Comparison of ENCODE assay signal across 34 mouse cellular contexts in the genomic region with DNA sequence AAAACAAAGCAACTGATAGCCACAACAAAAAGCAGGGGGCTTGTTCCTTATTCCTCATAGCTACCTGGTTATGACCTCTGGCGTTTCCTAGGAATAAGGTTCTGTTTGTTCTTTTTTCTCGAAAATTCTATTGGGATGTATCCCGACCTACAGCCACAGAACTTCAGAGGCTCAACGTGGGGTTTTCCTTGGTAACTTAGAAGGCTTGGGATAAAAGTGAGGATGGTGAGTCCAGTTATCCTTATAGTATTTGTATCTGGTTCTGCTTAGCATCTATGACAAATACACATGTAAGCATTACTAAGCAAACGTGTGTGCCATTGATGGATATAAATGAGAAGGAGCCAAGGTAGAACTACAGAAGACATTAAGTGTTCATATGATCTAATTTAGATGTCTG. TPM values are rescaled to one million over a fixed set of nuclear protein-coding genes. Genes with fewer than 3 reads are reported as not detected.
"Had no signal": no experiment of that assay in that cellular context is flagged by ENCODE, and none has a peak within 500 bp of the region (broad histone marks: within the 10 kb centered on the region; RNA-seq: fewer than 3 reads in every experiment).

A gene (minus strand): TSS at position 101 of the 400 bp plus-strand sequence.

- H3K36me3 ChIP-seq: limb, embryonic 10.5 days; limb, embryonic 12.5 days; limb, embryonic 13.5 days; limb, embryonic 15.5 days; liver, embryonic 12.5 days; liver, embryonic 13.5 days; liver, embryonic 15.5 days; lung, embryonic 15.5 days; midbrain, embryonic 10.5 days; midbrain, embryonic 12.5 days; midbrain, embryonic 13.5 days; midbrain, embryonic 15.5 days had no signal

- H3K4me1 ChIP-seq: limb, embryonic 15.5 days; midbrain, embryonic 15.5 days had no signal

- ATAC-seq: liver, embryonic 12.5 days; liver, postnatal 0 days; lung, postnatal 0 days; midbrain, embryonic 13.5 days; midbrain, embryonic 15.5 days; midbrain, embryonic 16.5 days had no signal

- H3K27me3 ChIP-seq: limb, embryonic 12.5 days; limb, embryonic 13.5 days; limb, embryonic 15.5 days; liver, embryonic 12.5 days; liver, embryonic 13.5 days; liver, embryonic 15.5 days; lung, embryonic 15.5 days; midbrain, embryonic 13.5 days; midbrain, embryonic 15.5 days had no signal

- H3K4me3 ChIP-seq: left cerebral cortex, adult 2 months; limb, embryonic 10.5 days; limb, embryonic 12.5 days; limb, embryonic 13.5 days; limb, embryonic 15.5 days; liver, embryonic 12.5 days; liver, embryonic 13.5 days; liver, embryonic 15.5 days; lung, embryonic 15.5 days; megakaryocyte, embryonic 14.5 days; midbrain, embryonic 10.5 days; midbrain, embryonic 12.5 days; midbrain, embryonic 13.5 days; midbrain, embryonic 15.5 days; myocyte had no signal

- H3K27ac ChIP-seq: left cerebral cortex, adult 2 months; limb, embryonic 10.5 days; limb, embryonic 12.5 days; limb, embryonic 13.5 days; limb, embryonic 15.5 days; liver, embryonic 12.5 days; liver, embryonic 13.5 days; liver, embryonic 14.5 days; liver, embryonic 15.5 days; lung, embryonic 15.5 days; macrophage; midbrain, embryonic 10.5 days; midbrain, embryonic 12.5 days; midbrain, embryonic 13.5 days; midbrain, embryonic 15.5 days had no signal

- H3K4me2 ChIP-seq: limb, embryonic 12.5 days; limb, embryonic 13.5 days; limb, embryonic 15.5 days; liver, embryonic 11.5 days; liver, embryonic 12.5 days; liver, embryonic 13.5 days; liver, embryonic 15.5 days; lung, embryonic 14.5 days; lung, embryonic 15.5 days; midbrain, embryonic 11.5 days; midbrain, embryonic 12.5 days; midbrain, embryonic 13.5 days; midbrain, embryonic 15.5 days had no signal

- H3K9ac ChIP-seq: limb, embryonic 12.5 days; limb, embryonic 13.5 days; limb, embryonic 15.5 days; liver, embryonic 12.5 days; liver, embryonic 13.5 days; liver, embryonic 14.5 days; liver, embryonic 15.5 days; liver, postnatal 0 days; lung, embryonic 14.5 days; lung, embryonic 15.5 days; midbrain, embryonic 12.5 days; midbrain, embryonic 13.5 days; midbrain, embryonic 15.5 days had no signal

- DNase-seq: left cerebral cortex, postnatal 4 days; liver; liver, embryonic 13.5 days; liver, postnatal 0 days; lung, adult 18-20 months; lung, adult 2 months; lung, embryonic 14.5 days; lung, postnatal 10 days; lung, postnatal 14 days; lung, postnatal 36 days; lung, postnatal 4 days; midbrain, embryonic 14.5 days had no signal

- H3K9me3 ChIP-seq: limb, embryonic 10.5 days; limb, embryonic 12.5 days; limb, embryonic 13.5 days; limb, embryonic 15.5 days; liver, embryonic 12.5 days; liver, embryonic 13.5 days; liver, embryonic 15.5 days; lung, embryonic 15.5 days; megakaryocyte, embryonic 14.5 days; midbrain, embryonic 10.5 days; midbrain, embryonic 12.5 days; midbrain, embryonic 13.5 days; midbrain, embryonic 15.5 days had no signal

RNA-seq across cellular contexts. Expression of the gene that starts here (rescaled TPM):
- polyA plus RNA-seq: liver, adult 2 months; liver, embryonic 11.5 days; liver, embryonic 12.5 days; liver, embryonic 13.5 days; liver, embryonic 14.5 days; liver, embryonic 15.5 days; liver, embryonic 16.5 days; liver, postnatal 0 days; lung, adult 2 months; macrophage; midbrain, embryonic 11.5 days; midbrain, embryonic 12.5 days; midbrain, embryonic 13.5 days; midbrain, embryonic 15.5 days; midbrain, embryonic 16.5 days; myocyte had no signal
